Mouse (Mus musculus): ENCODE results near the gene Polr1e. TPM values are rescaled to one million over a fixed set of nuclear protein-coding genes. Genes with fewer than 3 reads are reported as not detected.
"Not testable (repeated sequence)": the region's sequence is repeated elsewhere in the genome, so short reads cannot be mapped to it uniquely, and the experiment has no call there.

The Polr1e gene
- polyA plus RNA-seq, 1 experiment: 11.5 TPM

DNA sequence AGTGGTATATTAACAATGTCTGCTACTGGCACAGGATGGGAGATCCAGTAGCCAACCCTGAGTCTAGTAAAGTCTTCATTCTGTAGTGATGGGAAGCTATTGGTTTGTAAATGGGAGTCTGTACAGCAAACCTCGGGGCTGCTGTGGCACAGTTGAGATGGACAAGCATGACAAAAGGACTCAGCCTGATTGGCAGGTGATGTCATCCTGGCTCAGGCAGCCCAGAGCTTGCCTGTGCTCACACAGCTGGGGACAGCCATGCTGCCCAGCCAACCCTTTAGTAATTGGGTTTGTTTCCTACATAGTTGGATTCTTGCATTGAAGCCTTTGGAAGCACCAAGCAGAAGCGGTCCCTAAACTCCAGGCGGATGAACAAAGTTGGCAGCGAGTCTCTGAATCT, 8.1 kb downstream of the Polr1e start:
- WGBS: 49% methylated on average over 4 of the region's 4 CpGs
- Histone ChIP-seq H3K4me1 (ENCODE audit: control insufficient read depth, insufficient read depth, low read length) (no peaks in the 10 kb centered on the region), H3K27me3 (ENCODE audit: control insufficient read depth, insufficient read depth, low read length) (no peaks in the 10 kb centered on the region), H3K4me3 (replicated peaks; ENCODE audit: insufficient read depth, low read depth, low read length) (no peak overlapping the region), H3K27ac (ENCODE audit: insufficient read depth, low read length) (no peak overlapping the region)
- no peak for DNase-seq
- TF ChIP-seq CTCF (IDR thresholded peaks at IDR 0.05; ENCODE audit: borderline replicate concordance, insufficient read depth, low read depth, low read length) (no peak), POLR2A (IDR thresholded peaks at IDR 0.05; ENCODE audit: borderline replicate concordance, insufficient read depth, low read length) (no peak)

DNA sequence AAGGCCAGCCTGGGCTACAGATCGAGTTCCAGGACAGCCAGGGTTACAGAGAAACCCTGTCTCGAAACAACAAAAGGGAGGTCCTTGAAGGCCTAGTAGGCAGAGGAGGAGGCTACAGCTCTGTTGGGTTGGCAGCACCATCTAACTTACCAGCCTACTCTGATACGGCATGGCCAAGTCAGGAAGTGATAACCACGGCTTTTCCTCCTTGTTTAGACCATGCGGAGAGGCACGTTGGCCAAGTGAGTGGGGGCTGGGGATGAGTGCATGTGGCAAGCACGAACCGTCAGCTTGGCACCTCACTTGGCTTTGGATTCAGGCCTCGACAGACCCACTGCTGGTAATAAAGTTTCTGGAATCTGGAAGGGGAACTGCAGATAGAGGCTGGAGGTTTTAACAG, 14.2 kb downstream of the Polr1e start:
- Histone ChIP-seq H3K27me3 (ENCODE audit: control insufficient read depth, insufficient read depth, low read length) (no peaks in the 10 kb centered on the region), H3K4me3 (replicated peaks; ENCODE audit: insufficient read depth, low read depth, low read length) (no peak overlapping the region), H3K4me1 (ENCODE audit: control insufficient read depth, insufficient read depth, low read length) (no peaks in the 10 kb centered on the region), H3K27ac (ENCODE audit: insufficient read depth, low read length) (no peak overlapping the region)
- no peak for TF ChIP-seq CTCF (IDR thresholded peaks at IDR 0.05; ENCODE audit: borderline replicate concordance, insufficient read depth, low read depth, low read length)
- no peak for TF ChIP-seq POLR2A (IDR thresholded peaks at IDR 0.05; ENCODE audit: borderline replicate concordance, insufficient read depth, low read length)
- 40% methylated on average over 9 of the region's 9 CpGs for WGBS
- DNase-seq: no peak

DNA sequence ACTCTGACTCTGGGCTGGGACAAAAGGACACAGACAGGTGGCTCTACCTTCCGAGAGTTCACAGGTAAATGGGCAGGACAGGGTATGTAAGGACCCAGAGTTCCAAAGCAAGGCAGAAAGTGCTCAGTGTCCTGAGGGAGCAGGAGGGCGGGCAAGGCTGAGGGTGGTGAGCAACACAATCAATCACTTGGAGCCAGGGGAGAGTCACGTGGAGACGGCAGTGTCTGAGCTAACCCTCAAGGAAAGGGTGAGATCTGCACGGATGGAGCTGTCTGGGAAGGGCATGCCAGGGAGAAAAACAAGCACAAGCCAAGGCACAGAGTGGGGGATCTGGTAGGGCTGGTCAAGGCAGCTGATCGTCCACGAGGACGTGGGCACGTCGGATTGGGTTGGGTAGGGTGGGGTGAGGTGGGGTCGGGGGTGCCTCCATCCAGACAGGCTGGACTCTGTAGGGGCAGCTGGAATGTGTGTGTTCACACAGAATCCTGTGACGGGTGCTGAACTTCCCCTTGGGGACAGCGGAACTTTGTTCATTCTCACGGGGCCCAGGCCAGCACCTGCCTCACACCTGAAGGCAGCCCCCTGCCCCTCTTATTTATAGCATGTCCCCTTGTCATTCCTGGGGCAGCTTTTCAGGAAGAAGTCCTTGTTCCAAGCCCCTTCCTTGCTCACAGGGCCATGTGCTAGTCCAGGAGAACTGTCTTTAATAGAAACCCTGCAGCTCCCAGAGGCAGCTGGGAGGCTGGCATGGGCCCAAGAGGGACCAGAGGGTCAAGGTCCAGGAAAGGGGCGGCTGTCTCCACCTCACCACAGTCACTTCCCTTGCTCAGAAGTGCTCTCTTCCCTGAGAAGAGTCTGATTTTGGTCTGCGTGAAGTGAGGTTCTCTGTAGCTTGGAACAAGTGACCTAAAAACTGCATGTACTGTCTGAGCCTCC, 16.6 kb downstream of the Polr1e start:
- Histone ChIP-seq H3K27me3 (ENCODE audit: control insufficient read depth, insufficient read depth, low read length) (no peaks in the 10 kb centered on the region), H3K27ac (ENCODE audit: insufficient read depth, low read length) (no peak overlapping the region), H3K4me3 (replicated peaks; ENCODE audit: insufficient read depth, low read depth, low read length) (no peak overlapping the region), H3K4me1 (ENCODE audit: control insufficient read depth, insufficient read depth, low read length) (no peaks in the 10 kb centered on the region)
- DNase-seq: no peak
- WGBS: 72% methylated on average over 16 of the region's 16 CpGs
- TF ChIP-seq POLR2A (IDR thresholded peaks at IDR 0.05; ENCODE audit: borderline replicate concordance, insufficient read depth, low read length): no peak
- TF ChIP-seq CTCF (IDR thresholded peaks at IDR 0.05; ENCODE audit: borderline replicate concordance, insufficient read depth, low read depth, low read length): no peak

DNA sequence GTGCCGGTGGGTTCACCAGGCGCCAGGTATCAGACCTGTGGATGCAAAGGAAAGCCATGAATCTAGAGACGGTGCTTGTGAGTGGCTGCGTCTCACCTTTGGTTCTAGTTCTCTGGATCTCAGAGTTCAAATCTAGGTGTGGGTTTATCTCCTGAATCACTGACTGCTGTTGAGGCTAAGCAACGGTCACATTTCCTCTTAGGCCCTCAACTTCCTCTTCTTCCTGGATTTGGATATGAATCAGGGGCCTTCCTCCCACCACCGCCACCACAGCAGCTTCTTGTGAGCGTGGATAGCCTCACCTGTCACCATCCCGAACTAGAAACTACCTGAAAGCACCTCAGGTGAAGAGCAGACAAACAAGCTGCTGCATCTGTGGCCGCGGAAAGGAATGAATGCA, 17.7 kb downstream of the Polr1e start:
- TF ChIP-seq POLR2A (IDR thresholded peaks at IDR 0.05; ENCODE audit: borderline replicate concordance, insufficient read depth, low read length) (no peak), CTCF (IDR thresholded peaks at IDR 0.05; ENCODE audit: borderline replicate concordance, insufficient read depth, low read depth, low read length) (no peak)
- WGBS: 91% methylated on average over 10 of the region's 10 CpGs
- H3K4me3 ChIP-seq (replicated peaks; ENCODE audit: insufficient read depth, low read depth, low read length): no peak overlapping the region
- no peaks in the 10 kb centered on the region for H3K27me3 ChIP-seq (ENCODE audit: control insufficient read depth, insufficient read depth, low read length)
- DNase-seq: no peak
- H3K27ac ChIP-seq (ENCODE audit: insufficient read depth, low read length): no peak overlapping the region
- H3K4me1 ChIP-seq (ENCODE audit: control insufficient read depth, insufficient read depth, low read length): no peaks in the 10 kb centered on the region

DNA sequence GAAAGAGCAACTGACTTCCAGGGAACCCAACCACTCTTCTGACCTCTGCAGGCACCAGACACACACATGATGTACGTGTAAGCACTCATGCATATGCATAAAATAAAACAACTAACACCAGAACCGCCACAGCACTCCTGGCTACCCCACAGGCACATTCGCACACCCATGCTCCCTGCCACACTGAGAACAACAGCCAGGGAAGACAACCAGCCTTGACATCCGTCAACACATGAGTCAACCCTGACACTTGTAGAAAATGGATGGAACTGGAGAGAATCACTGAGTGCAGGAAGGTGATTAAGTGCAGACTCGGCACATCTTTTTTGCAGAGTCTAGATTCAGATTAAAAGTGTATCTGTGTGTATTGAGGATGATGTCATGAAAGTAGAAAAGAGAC, 18.2 kb downstream of the Polr1e start:
- no peak for DNase-seq
- Histone ChIP-seq H3K27ac (ENCODE audit: insufficient read depth, low read length) (no peak overlapping the region), H3K4me3 (replicated peaks; ENCODE audit: insufficient read depth, low read depth, low read length) (no peak overlapping the region), H3K27me3 (ENCODE audit: control insufficient read depth, insufficient read depth, low read length) (no peaks in the 10 kb centered on the region), H3K4me1 (ENCODE audit: control insufficient read depth, insufficient read depth, low read length) (no peaks in the 10 kb centered on the region)
- no peak for TF ChIP-seq POLR2A (IDR thresholded peaks at IDR 0.05; ENCODE audit: borderline replicate concordance, insufficient read depth, low read length)
- no peak for TF ChIP-seq CTCF (IDR thresholded peaks at IDR 0.05; ENCODE audit: borderline replicate concordance, insufficient read depth, low read depth, low read length)
- 75% methylated on average over 5 of the region's 5 CpGs for WGBS

DNA sequence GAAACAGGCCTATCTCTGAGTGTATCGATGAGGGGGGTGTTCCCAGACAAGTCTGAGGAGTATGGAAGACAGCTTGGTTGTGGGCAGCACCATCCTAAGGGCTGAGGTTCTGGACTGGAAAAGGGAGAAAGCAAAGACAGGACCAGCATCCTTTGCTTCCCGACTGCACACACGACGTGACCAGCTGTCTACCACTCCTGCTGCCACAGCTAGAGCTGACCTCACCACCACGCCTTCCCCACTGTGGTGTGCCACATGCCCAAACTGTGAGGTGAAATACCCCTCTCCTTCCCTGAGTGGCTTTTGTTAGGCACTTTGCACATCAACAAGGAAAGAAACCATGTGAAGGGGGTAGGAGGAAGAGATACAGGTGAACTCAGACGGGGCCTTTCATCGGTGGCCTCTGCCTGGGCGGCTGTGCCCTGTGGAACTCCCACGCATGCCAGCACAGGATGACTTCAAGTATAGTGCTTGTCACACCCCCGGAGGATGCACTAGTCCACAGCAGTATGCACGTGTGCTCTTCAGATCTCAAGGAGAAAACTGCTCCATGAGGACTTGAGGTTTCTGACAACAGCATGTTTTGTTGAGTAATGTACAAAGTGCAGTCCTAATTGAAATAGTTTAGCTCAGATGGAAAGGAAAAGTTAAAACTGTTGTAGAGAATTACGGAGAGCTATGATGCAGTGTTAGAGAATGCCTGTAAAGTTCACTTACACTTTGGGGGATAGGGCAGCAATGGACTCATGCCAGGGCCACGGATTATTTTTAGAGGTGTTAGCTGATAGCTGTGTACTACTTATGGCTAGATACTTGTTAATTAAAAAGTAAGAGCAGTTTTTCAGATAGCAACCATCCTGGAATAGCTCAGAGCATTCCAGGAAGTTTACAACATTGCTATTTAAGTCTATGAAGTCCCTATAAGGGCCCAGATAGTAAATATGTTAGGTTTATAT, 19.4 kb downstream of the Polr1e start:
- TF ChIP-seq CTCF (IDR thresholded peaks at IDR 0.05; ENCODE audit: borderline replicate concordance, insufficient read depth, low read depth, low read length) (no peak), POLR2A (IDR thresholded peaks at IDR 0.05; ENCODE audit: borderline replicate concordance, insufficient read depth, low read length) (no peak)
- Histone ChIP-seq H3K4me3 (replicated peaks; ENCODE audit: insufficient read depth, low read depth, low read length) (no peak overlapping the region), H3K27me3 (ENCODE audit: control insufficient read depth, insufficient read depth, low read length) (no peaks in the 10 kb centered on the region), H3K27ac (ENCODE audit: insufficient read depth, low read length) (no peak overlapping the region), H3K4me1 (ENCODE audit: control insufficient read depth, insufficient read depth, low read length) (no peaks in the 10 kb centered on the region)
- WGBS: 89% methylated on average over 13 of the region's 13 CpGs
- DNase-seq: no peak

DNA sequence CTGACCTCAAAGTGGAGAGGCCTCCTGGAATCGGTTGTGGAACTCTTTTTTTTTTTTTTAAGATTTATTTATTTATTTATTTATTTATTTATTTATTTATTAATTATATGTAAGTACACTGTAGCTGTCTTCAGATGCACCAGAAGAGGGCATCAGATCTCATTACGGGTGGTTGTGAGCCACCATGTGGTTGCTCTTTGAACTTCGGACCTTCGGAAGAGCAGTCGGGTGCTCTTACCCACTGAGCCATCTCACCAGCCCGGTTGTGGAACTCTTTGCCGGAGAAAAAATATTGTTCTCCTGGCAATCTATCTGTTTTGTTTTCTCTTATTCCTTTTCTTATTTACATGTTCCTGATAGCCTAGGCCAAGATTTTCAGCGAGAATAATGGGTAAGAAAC, 20.5 kb downstream of the Polr1e start:
- not testable (repeated sequence) for H3K4me3 ChIP-seq (replicated peaks; ENCODE audit: insufficient read depth, low read depth, low read length); H3K27ac ChIP-seq (ENCODE audit: insufficient read depth, low read length); H3K27me3 ChIP-seq (ENCODE audit: control insufficient read depth, insufficient read depth, low read length); DNase-seq; H3K4me1 ChIP-seq (ENCODE audit: control insufficient read depth, insufficient read depth, low read length)
- WGBS: 49% methylated on average over 8 of the region's 8 CpGs

DNA sequence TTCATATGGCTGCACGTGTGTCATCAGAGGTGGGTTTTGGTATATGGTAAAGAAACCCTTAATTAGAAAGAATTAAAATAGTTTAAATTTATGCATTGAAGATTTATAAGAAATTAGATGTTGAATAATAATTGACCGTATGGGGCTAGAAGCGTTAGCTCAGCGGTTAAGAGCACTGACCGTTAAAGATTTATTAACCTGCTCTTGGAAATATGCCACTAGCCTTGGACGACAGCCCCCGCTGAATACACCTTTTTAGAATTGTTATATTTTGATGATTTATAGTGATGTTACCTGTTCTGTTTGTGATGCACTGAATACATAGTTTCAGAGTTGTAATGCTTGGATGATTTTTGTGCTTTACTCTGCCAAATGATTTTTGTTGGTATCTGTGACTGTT, 21.2 kb downstream of the Polr1e start:
- not testable (repeated sequence) for DNase-seq; H3K4me1 ChIP-seq (ENCODE audit: control insufficient read depth, insufficient read depth, low read length); H3K4me3 ChIP-seq (replicated peaks; ENCODE audit: insufficient read depth, low read depth, low read length); H3K27ac ChIP-seq (ENCODE audit: insufficient read depth, low read length); H3K27me3 ChIP-seq (ENCODE audit: control insufficient read depth, insufficient read depth, low read length)
- WGBS: 69% methylated on average over 7 of the region's 7 CpGs

Data from cerebellum, adult 2 months (tissue).